Comparison of ENCODE assay signal across 11 mouse cellular contexts in the genomic region with DNA sequence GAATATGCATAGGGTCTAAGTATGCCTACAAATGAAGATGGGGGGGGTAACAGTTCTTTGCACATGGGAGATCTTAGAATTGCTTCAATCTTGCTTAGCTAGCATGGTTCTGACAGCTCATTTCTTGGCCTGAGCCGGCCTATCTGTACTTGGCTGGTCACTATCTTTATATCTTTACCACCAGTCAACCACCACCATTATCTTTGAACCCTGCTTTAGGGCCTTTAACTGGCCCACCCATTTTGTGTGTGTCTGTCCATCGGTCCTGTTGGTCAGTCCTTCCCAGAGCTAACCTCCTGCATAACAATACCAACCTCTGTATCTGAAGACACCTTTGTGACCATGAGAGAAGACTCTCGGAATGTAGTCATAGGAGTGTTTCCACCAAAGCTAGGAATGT.
"Had no signal": no experiment of that assay in that cellular context is flagged by ENCODE, and none has a peak within 500 bp of the region (broad histone marks: within the 10 kb centered on the region; RNA-seq: fewer than 3 reads in every experiment).

No protein-coding gene starts in this region.

- H3K27me3 ChIP-seq: intestine, embryonic 15.5 days; midbrain, embryonic 13.5 days had no signal

- H3K4me1 ChIP-seq: intestine, embryonic 15.5 days; limb, embryonic 10.5 days; midbrain, embryonic 13.5 days had no signal

- H3K4me2 ChIP-seq: intestine, embryonic 15.5 days; lung, embryonic 14.5 days; midbrain, embryonic 13.5 days had no signal

- H3K4me3 ChIP-seq: intestine, embryonic 15.5 days; limb, embryonic 10.5 days; midbrain, embryonic 13.5 days had no signal

- DNase-seq: kidney, adult 18-20 months; kidney, postnatal 10 days; lung, embryonic 14.5 days; lung, postnatal 14 days; right cerebral cortex, postnatal 14 days; thymus, postnatal 4 days had no signal

- H3K36me3 ChIP-seq: intestine, embryonic 15.5 days; limb, embryonic 10.5 days; midbrain, embryonic 13.5 days had no signal

- H3K27ac ChIP-seq: intestine, embryonic 15.5 days; limb, embryonic 10.5 days; macrophage; midbrain, embryonic 13.5 days; stomach, postnatal 0 days had no signal

- H3K9me3 ChIP-seq: intestine, embryonic 15.5 days; limb, embryonic 10.5 days; midbrain, embryonic 13.5 days had no signal

- ATAC-seq: intestine, embryonic 15.5 days; midbrain, embryonic 13.5 days had no signal

- H3K9ac ChIP-seq: intestine, embryonic 15.5 days; lung, embryonic 14.5 days; midbrain, embryonic 13.5 days had no signal
